Mouse (Mus musculus): ENCODE data around the gene Il10.

Il10 gene

DNA sequence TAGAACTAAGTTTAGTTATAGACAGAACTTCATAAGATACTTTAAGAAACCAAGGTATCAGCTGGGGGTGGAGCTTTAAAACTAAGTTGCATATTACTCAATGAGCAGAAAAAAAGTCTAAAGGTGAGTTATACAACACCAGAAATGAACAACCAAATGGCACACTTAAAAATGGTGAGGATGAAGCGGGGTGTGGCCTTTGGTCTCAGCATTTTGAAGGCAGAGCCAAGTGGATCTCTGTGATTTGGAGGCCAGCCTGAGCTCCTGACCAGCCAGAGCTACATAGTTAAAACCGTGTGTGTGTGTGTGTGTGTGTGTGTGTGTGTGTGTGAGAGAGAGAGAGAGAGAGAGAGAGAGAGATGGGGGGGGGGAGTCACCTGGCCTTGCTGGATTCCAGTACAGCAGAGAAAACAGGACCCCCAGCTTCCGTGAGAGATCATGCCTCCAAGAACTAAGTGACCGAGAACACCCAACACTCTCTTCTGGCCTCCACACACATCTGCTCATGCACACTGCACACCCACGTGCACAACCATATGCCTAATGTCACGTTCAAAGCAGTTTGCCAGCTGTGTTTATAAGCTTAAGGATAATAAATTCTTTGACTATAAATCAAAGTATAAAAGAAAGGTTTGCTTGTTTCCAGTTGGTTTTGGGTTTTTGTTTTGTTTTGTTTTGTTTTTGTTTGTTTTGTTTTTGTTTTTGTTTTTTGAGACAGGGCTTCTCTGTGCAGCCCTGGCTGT lies 28.6 kb downstream of the Il10 start:
- DNase-seq (ENCODE audit: low read depth in 1 of 2, low spot score in 2 of 2) = no peak

GRCm38 (mm10) chr1:131048946-131049345 lies 29.3 kb downstream of the Il10 start:
- no peak for DNase-seq (ENCODE audit: low read depth in 1 of 2, low spot score in 2 of 2)

DNA sequence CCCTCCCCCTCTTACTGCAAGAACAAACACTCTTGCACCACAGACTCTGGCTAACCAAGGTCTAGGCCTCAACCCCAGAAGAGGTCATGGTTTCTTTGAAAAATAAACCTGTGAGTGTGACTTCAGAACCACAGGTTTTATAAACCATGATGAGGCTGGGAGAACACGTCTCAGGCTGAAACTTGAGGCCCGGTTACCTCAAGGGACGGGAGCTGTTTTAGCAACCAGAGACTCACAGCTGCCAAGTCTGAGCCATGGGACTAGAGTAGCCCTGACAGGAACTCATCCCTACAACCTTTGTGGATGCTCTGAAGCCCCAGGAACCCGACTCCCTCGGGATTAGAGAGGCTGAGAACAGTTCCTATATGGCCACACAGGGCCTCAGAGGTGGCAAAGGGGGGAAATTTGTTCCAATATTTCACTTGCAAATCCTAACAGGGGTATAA lies 29.7 kb downstream of the Il10 start:
- DNase-seq (ENCODE audit: low read depth in 1 of 2, low spot score in 2 of 2) = no peak

DNA sequence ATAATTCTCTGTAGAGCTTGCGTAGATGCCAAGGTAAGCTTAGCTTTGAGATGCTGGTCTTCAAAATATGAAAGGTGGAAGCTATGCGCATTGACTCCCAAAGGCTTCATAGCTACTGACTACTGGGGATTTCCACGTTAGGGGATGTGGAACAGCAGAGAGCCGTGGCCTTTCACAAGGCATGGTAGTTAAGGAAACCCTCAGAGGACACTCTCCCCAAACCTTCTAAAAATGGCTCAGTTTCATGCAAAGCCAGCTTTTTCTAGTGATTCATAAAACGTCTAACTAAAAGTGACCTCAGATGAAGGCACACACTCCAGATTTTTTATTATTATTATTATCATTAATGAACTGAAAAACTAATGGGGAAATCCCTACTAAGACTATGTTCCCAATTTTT lies 30.4 kb downstream of the Il10 start:
- DNase-seq (ENCODE audit: low read depth in 1 of 2, low spot score in 2 of 2) = no peak

GRCm38 (mm10) chr1:131050617-131051016 lies 31.0 kb downstream of the Il10 start:
- no peak for DNase-seq (ENCODE audit: low read depth in 1 of 2, low spot score in 2 of 2)

DNA sequence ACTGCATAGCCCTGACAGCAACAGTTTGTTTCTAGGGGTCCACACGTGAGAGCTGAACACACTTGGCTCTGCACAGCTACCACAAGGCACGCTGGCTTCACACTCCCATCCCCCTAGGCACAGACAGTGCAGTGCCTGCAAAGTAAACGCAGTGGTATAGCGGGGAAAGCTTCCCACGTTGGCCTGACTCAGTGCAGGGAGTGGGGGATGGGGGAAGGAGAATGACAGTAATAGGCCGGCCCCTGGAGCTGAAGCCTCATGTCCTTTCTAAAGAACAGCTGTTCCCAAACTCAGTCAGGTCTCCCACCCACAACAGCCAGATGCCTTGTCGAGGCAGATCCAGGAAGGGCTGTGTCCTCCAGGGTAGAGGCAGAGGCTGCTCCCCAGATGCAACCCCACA lies 31.4 kb downstream of the Il10 start:
- no peak for DNase-seq (ENCODE audit: low read depth in 1 of 2, low spot score in 2 of 2)

DNA sequence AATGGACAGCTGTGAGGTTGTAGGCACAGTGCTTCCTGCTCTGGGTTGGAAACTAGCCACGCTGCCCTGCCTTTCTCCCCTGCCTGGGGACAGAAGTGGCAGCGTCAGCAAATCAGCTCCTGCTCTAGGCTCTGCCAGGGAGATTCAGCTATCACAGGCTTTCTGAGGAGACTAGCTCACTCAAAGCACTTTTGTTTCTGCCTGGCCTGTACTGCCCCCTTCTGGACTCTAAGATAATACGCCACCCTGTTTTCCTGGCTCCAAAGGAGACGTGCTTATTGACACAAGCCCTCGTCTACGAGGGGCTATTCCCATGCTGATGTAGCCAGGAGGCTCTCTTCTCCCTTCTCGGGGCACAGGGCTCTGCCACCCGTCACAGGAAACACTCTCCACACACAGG lies 33.6 kb downstream of the Il10 start:
- no peak for DNase-seq (ENCODE audit: low read depth in 1 of 2, low spot score in 2 of 2)

DNA sequence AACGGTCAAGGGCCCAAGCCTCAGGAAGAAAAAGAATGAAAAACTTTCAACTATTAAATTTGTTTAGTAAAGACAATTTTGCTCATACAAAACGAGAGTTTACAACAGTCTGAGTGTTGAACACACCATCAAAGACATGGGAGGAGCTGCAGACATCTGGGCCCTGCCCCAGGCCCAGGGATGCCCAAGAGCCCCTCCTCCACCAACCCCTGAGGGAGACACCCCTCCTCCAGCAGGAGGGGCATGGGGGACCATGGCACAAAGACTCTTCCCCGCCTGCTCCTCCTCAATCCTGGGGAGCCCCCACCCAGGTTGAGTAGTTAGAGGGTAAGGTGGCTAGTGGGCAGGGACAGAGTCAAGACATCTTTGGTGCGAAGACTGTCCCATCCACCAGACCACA lies 34.0 kb downstream of the Il10 start:
- DNase-seq (ENCODE audit: low read depth in 1 of 2, low spot score in 2 of 2) = no peak

DNA sequence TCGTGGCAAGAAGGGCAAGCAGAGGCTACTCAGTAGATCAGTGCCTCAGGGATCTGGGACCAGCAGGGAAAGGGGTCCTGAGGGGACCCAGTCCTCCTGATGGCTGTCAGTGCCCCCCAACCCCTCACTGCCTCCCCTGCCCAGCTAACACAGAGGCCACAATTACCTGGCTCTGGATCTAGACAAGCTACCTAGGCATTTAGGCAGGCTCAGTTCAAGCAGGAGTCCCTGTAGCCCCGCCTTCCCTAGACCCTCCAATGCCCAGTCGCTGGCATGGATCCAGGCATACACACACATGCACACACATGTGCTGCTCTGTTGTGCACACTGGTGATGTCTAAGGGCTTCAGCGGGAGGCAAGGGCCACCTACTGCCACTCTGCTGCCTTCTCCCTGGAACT lies 34.6 kb downstream of the Il10 start:
- no peak for DNase-seq (ENCODE audit: low read depth in 1 of 2, low spot score in 2 of 2)

DNA sequence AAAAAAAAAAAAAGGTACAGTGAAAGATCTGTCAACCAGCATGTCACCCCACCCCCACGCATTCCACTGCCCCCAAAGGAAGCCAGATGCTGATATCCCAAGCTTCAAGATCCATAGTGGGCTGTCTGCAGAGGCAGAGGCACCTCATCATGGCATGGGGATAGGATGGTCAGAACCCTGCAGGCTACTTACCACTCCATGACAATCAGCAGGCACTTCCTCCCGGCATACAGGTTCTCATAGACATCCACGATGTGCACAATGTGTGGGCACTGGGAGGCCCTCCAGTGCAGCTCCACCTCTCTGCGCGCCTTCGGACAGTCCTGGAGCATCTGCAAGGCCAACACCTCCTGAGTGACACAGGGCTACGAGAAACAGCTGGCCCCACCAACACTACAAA lies 38.8 kb downstream of the Il10 start:
- DNase-seq (ENCODE audit: low read depth in 1 of 2, low spot score in 2 of 2) = no peak

DNA sequence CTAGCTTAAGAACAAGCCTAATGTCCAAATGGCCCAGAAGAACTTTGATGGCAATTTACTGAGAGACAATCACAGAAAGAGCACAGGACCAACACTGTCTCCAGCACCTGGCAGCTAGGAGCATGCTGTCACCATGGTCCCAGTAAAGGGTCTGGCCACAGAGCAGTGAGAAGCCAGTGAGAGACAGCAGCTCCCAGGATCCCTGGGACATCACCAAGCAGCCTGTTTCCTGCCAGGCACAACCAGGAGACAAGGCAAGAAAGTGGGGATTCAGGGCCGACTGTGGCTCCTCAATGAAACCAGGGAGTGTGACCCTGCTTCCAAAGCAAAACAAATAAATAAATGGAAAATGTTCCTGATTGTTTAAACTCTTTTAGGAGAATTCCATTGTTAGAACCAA lies 39.8 kb downstream of the Il10 start:
- DNase-seq (ENCODE audit: low read depth in 1 of 2, low spot score in 2 of 2) = no peak

DNA sequence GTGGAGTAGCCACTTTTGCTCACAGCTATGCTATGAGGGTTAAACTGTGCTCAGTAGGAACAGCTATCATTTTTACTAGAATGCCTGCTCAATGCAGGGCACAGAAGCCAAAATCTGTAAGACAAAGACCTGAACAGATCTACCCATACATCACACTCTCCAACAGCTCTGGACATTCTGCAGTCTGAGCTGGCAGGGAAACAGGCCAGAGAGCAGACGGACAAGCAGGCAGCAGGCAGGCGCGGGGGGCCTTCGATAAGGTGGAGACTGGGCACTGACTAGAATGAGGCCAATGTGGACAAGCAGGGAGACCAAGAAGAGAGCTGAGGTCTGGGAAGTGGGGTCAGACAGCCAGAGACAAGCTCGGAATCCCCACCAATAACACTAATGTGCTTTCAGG lies 40.2 kb downstream of the Il10 start:
- DNase-seq (ENCODE audit: low read depth in 1 of 2, low spot score in 2 of 2) = no peak

GRCm38 (mm10) chr1:131060290-131061253 lies 40.9 kb downstream of the Il10 start:
- no peak for DNase-seq (ENCODE audit: low read depth in 1 of 2, low spot score in 2 of 2)

DNA sequence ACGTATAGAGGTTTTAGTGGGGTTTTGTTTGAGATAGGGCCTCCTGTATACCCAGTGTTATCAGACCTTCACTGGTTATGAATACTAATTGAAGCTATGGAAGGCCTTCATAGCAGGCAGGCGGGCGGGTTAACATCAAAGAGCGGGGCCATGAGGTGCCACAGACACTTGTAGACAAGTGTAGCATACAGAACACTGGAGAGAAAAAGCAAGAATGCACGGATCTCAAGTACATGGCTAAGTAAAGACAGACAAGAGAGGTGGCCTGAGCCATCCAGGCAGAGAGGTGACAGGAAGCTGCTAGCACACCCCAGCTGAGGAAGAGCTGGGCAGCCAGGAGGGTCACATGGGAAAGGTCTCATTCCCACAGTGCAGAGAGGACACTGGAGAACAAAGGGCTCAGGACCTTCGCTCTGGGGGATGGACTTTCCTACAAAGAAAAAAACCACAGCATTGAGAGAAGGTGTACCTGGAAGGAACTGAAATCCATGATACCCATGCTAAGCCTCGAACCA lies 42.2 kb downstream of the Il10 start:
- DNase-seq (ENCODE audit: low read depth in 1 of 2, low spot score in 2 of 2) = no peak

DNA sequence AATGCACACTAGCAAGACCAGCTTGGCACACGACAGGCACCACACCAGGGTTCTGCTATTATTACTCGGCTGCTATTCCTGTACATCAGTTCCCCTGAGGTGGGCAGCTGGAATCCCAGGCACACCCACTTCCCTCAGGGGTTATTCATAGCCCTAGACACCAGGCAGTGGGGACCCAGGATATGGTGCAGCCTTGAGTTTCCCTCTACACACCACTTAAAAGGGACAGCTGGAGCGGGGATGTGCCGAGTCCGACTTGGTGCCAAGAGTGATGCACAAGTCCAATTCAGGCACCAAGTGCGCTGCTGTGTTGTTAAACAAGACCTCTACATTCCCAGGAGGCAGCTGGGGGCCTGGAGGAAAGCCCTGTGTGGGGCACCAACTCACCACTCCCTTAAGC lies 43.2 kb downstream of the Il10 start:
- DNase-seq (ENCODE audit: low read depth in 1 of 2, low spot score in 2 of 2) = no peak

GRCm38 (mm10) chr1:131064202-131064601 lies 44.6 kb downstream of the Il10 start:
- DNase-seq (ENCODE audit: low read depth in 1 of 2, low spot score in 2 of 2) = no peak

GRCm38 (mm10) chr1:131068011-131068727 lies 48.5 kb downstream of the Il10 start:
- no peak for DNase-seq (ENCODE audit: low read depth in 1 of 2, low spot score in 2 of 2)

DNA sequence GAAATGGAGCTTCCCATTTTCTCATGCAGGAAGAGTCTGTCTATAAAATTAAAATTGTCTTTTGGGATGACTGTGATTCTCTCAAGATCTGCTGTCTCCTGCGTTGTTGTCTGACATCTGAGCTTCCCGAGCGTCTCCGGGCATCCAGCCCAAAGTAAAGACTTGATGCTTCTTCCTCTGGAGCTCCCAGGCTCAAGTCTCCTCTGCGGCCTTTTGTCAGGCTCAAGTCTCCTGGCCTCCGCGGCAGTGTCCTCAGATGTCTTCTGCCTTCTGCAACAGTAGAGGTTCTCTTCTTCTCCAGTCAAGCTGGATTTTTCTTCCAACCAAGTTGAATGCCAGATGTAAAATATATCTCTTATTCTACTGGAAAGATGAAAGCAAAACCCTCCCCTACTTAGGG lies 49.4 kb downstream of the Il10 start:
- no peak for DNase-seq (ENCODE audit: low read depth in 1 of 2, low spot score in 2 of 2)

GRCm38 (mm10) chr1:131072376-131072990 lies 52.8 kb downstream of the Il10 start:
- DNase-seq (ENCODE audit: low read depth in 1 of 2, low spot score in 2 of 2) = no peak

DNA sequence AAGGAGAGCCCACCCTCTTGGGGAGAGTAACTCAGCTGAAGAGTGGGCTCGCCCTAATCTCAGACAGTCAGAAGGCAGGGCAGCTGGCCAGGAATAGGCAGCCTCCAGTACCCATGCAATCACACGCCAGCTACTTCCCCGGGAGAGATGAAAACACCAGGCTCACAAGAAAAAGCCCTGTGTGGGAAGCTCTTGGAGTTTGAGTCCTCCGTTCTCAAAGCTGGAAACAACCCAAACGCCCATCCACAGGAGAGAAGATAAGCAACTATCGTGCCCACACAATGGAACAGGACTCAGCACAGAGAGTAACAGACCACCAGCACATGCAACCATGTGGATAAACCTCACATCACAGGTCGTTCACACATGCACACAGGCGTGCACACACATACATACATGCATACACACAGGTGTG lies 54.9 kb downstream of the Il10 start:
- no peak for DNase-seq (ENCODE audit: low read depth in 1 of 2, low spot score in 2 of 2)

All from monocyte, adult 2 months (primary cell).